Mouse (Mus musculus) bone marrow, adult 2 months (tissue): ENCODE measurements at regions not wholly inside any gene's neighbourhood (a gene's known extent, or its start where the extent isn't known, plus 50 kb on each side); places are given as distances from the start of the nearest gene placed in this dataset.

ENCODE experiments used
- H3K27ac ChIP-seq: fragments of 200-500 bp; 2 replicates; pipeline ENCODE4 v1.5.1; 2012; ENCODE audit warnings: low read depth, mild to moderate bottlenecking, control low read depth, inconsistent platforms, low read length; ENCODE audit not compliant: control insufficient read depth, poor library complexity, insufficient read depth
- H3K4me1 ChIP-seq: fragments of 200-500 bp; 2 replicates; pipeline ENCODE4 v1.6.1; 2011; ENCODE audit warnings: low read length; ENCODE audit not compliant: control insufficient read depth, insufficient read depth
- H3K4me3 ChIP-seq: fragments of 200-500 bp; replicated peaks from 2 replicates; pipeline ENCODE3; 2011; ENCODE audit warnings: mild to moderate bottlenecking, low read depth, low read length, control low read depth; ENCODE audit not compliant: control insufficient read depth
- CTCF ChIP-seq: fragments of 200-500 bp; IDR thresholded peaks from 2 replicates; pipeline ENCODE4 v1.5.1; 2011; ENCODE audit warnings: low read length, control low read depth; ENCODE audit not compliant: control insufficient read depth, insufficient read depth
- POLR2A ChIP-seq: fragments of 200-500 bp; IDR thresholded peaks from 2 replicates; pipeline ENCODE4 v1.6.1; 2011; ENCODE audit warnings: low read depth, mild to moderate bottlenecking, control low read depth, low read length, borderline replicate concordance; ENCODE audit not compliant: control insufficient read depth
- WGBS: fragments of 180-500 bp; shearing (Covaris S2); methylation state at CpG from one replicate; pipeline ENCODE4 v1.1.7; 2018; 5-methylcytosine and 5-hydroxymethylcytosine counted together

DNA sequence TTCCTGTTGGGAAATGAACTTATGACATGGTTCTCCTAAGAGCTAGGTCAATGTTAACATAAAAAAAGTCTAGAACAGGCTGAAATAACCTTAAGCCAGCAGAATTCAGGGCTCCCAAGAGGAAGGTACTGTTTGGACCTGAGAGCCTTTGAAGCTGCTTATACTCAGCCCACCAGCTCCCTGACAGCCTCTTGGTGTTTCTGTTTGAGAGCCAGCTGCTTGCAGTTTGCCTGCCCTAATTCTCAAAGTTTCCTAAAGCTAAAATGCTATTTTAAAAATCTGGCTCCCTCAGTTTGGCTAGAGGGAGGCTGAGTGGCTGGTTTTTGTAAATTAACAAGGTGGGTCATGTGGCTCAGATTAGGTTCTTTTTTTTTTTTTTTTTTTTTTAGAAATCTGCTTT, 72.5 kb upstream of the Bmp4 start:
- TF ChIP-seq CTCF: no peak
- no peak for TF ChIP-seq POLR2A
- Histone ChIP-seq H3K27ac (no peak overlapping the region), H3K4me1 (no peaks in the 10 kb centered on the region), H3K4me3 (no peak overlapping the region)

DNA sequence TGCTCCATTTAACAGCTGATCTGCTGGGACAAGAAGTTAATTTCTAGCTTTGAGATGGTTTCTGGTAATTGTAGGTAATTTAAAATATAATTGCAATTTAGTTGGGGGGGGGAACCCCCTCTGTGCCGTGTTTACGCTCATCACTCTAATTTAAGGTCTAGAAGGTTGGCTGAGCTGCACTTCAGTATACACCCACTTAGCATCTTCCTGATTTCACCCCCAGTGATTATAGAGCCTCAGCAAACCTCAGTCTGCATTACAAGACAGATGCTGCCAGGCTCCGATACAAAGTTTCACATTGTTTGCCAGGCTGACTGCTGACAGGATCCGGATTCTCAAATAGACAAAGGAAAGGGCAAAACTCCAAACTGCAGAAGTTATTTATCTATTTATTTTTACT, 71.5 kb upstream of the Bmp4 start:
- WGBS: 85% methylated on average over 4 of the region's 4 CpGs
- TF ChIP-seq POLR2A (no peak), CTCF (no peak)
- Histone ChIP-seq H3K4me1 (no peaks in the 10 kb centered on the region), H3K27ac (no peak overlapping the region), H3K4me3 (no peak overlapping the region)

DNA sequence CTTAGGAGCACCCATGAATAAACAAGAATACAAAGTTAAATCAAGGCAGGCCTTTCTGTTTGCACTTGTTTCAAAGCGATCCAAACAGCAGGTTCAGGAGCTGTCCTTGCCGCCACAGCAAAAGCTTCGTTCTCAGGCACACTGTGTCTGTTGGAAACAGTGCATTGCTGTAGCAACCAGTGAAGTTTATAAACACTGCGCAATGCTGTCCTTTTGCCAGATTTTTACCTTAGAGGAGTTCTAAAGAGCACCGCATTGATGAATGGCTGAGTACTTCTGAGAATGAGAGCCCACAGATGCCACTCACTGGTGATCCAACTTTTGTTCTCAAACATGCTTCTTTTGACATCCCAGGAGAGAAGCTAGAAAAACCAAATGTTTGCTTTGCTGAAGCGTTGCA, 64.0 kb upstream of the Bmp4 start:
- Histone ChIP-seq H3K4me3 (no peak overlapping the region), H3K4me1 (no peaks in the 10 kb centered on the region), H3K27ac (no peak overlapping the region)
- 78% methylated on average over 6 of the region's 6 CpGs for WGBS
- TF ChIP-seq CTCF: no peak
- TF ChIP-seq POLR2A: no peak

GRCm38 (mm10) chr14:46441696-46442095, 51.2 kb upstream of the Bmp4 start:
- Histone ChIP-seq H3K27ac (no peak overlapping the region), H3K4me3 (no peak overlapping the region), H3K4me1 (no peaks in the 10 kb centered on the region)
- WGBS: 81% methylated on average over 6 of the region's 6 CpGs
- TF ChIP-seq POLR2A (no peak), CTCF (no peak)
